Mouse (Mus musculus): ENCODE data around the gene Tnfsf18. TPM values are rescaled to one million over a fixed set of nuclear protein-coding genes. Genes with fewer than 3 reads are reported as not detected.

Tnfsf18 gene
- polyA plus RNA-seq (2012; ENCODE audit: insufficient read depth, insufficient read length, missing spikeins), result not detected in 2 replicates

GRCm38 (mm10) chr1:161494343-161494742 lies at the start of gene Tnfsf18:
TSS of gene Tnfsf18 (plus strand) at chr1:161494655.
- no peak within 1 kb of the TSS for H3K27ac ChIP-seq (replicated peaks; ENCODE audit: low read depth, low read length)
- H3K4me3 ChIP-seq (ENCODE audit: insufficient read depth, low read depth, low read length), result no peak within 1 kb of the TSS
- H3K4me1 ChIP-seq (ENCODE audit: control insufficient read depth, insufficient read depth, insufficient read length, low read length), result peaks cover 5% of the 10 kb centered on the region; the same call in 1 of the 2 replicates

GRCm38 (mm10) chr1:161444858-161445257 lies 49.6 kb upstream of the Tnfsf18 start:
- no peak overlapping the region for H3K4me3 ChIP-seq (ENCODE audit: insufficient read depth, low read depth, low read length)
- H3K27ac ChIP-seq (replicated peaks; ENCODE audit: low read depth, low read length), result no peak overlapping the region
- H3K4me1 ChIP-seq (ENCODE audit: control insufficient read depth, insufficient read depth, insufficient read length, low read length), result peaks cover 5% of the 10 kb centered on the region; the same call in 1 of the 2 replicates

- H3K4me3 ChIP-seq (ENCODE audit: insufficient read depth, low read depth, low read length), result no peak overlapping the region
Measured at GRCm38 (mm10) chr1:161451683-161452245, 42.7 kb upstream of the Tnfsf18 start.

GRCm38 (mm10) chr1:161452250-161452649 lies 42.2 kb upstream of the Tnfsf18 start:
- no peaks in the 10 kb centered on the region for H3K4me1 ChIP-seq (ENCODE audit: control insufficient read depth, insufficient read depth, insufficient read length, low read length)
- H3K27ac ChIP-seq (replicated peaks; ENCODE audit: low read depth, low read length), result no peak overlapping the region
- no peak overlapping the region for H3K4me3 ChIP-seq (ENCODE audit: insufficient read depth, low read depth, low read length)

More at GRCm38 (mm10) chr1:161451683-161452245, 42.7 kb upstream of the Tnfsf18 start:
- H3K4me1 ChIP-seq (ENCODE audit: control insufficient read depth, insufficient read depth, insufficient read length, low read length), result no peaks in the 10 kb centered on the region
- H3K27ac ChIP-seq (replicated peaks; ENCODE audit: low read depth, low read length), result no peak overlapping the region

GRCm38 (mm10) chr1:161463388-161464085 lies 30.9 kb upstream of the Tnfsf18 start:
- H3K27ac ChIP-seq (replicated peaks; ENCODE audit: low read depth, low read length), result peak overlapping the region; percentile 79
- no peak overlapping the region for H3K4me3 ChIP-seq (ENCODE audit: insufficient read depth, low read depth, low read length)
- H3K4me1 ChIP-seq (ENCODE audit: control insufficient read depth, insufficient read depth, insufficient read length, low read length), result peaks cover 3% of the 10 kb centered on the region

GRCm38 (mm10) chr1:161477221-161477620 lies 17.2 kb upstream of the Tnfsf18 start:
- H3K4me1 ChIP-seq (ENCODE audit: control insufficient read depth, insufficient read depth, insufficient read length, low read length), result no peaks in the 10 kb centered on the region
- no peak overlapping the region for H3K27ac ChIP-seq (replicated peaks; ENCODE audit: low read depth, low read length)
- no peak overlapping the region for H3K4me3 ChIP-seq (ENCODE audit: insufficient read depth, low read depth, low read length)

GRCm38 (mm10) chr1:161479854-161480253 lies 14.6 kb upstream of the Tnfsf18 start:
- Histone ChIP-seq H3K4me1 (ENCODE audit: control insufficient read depth, insufficient read depth, insufficient read length, low read length) (no peaks in the 10 kb centered on the region), H3K27ac (replicated peaks; ENCODE audit: low read depth, low read length) (no peak overlapping the region), H3K4me3 (ENCODE audit: insufficient read depth, low read depth, low read length) (no peak overlapping the region)

- Histone ChIP-seq H3K4me1 (ENCODE audit: control insufficient read depth, insufficient read depth, insufficient read length, low read length) (no peaks in the 10 kb centered on the region), H3K27ac (replicated peaks; ENCODE audit: low read depth, low read length) (no peak overlapping the region), H3K4me3 (ENCODE audit: insufficient read depth, low read depth, low read length) (no peak overlapping the region)
Measured at GRCm38 (mm10) chr1:161482211-161482610, 12.2 kb upstream of the Tnfsf18 start.

GRCm38 (mm10) chr1:161487069-161487468 lies 7.4 kb upstream of the Tnfsf18 start:
- H3K4me1 ChIP-seq (ENCODE audit: control insufficient read depth, insufficient read depth, insufficient read length, low read length), result no peaks in the 10 kb centered on the region
- H3K4me3 ChIP-seq (ENCODE audit: insufficient read depth, low read depth, low read length), result no peak overlapping the region
- H3K27ac ChIP-seq (replicated peaks; ENCODE audit: low read depth, low read length), result no peak overlapping the region

- H3K27ac ChIP-seq (replicated peaks; ENCODE audit: low read depth, low read length), result no peak overlapping the region
- no peak overlapping the region for H3K4me3 ChIP-seq (ENCODE audit: insufficient read depth, low read depth, low read length)
- peaks cover 2% of the 10 kb centered on the region; the same call in 1 of the 2 replicates for H3K4me1 ChIP-seq (ENCODE audit: control insufficient read depth, insufficient read depth, insufficient read length, low read length)
Measured at GRCm38 (mm10) chr1:161491766-161492165, 2.7 kb upstream of the Tnfsf18 start.

GRCm38 (mm10) chr1:161496866-161497645 lies 2.6 kb downstream of the Tnfsf18 start:
- H3K4me1 ChIP-seq (ENCODE audit: control insufficient read depth, insufficient read depth, insufficient read length, low read length), result peaks cover 5% of the 10 kb centered on the region; the same call in 1 of the 2 replicates
- H3K4me3 ChIP-seq (ENCODE audit: insufficient read depth, low read depth, low read length), result no peak overlapping the region
- H3K27ac ChIP-seq (replicated peaks; ENCODE audit: low read depth, low read length), result peak overlapping the region; percentile 33; the same call in 1 of the 2 replicates

GRCm38 (mm10) chr1:161500114-161500810 lies 5.8 kb downstream of the Tnfsf18 start:
- Histone ChIP-seq H3K27ac (replicated peaks; ENCODE audit: low read depth, low read length) (peak overlapping the region; percentile 34), H3K4me1 (ENCODE audit: control insufficient read depth, insufficient read depth, insufficient read length, low read length) (peaks cover 3% of the 10 kb centered on the region; the same call in 1 of the 2 replicates), H3K4me3 (ENCODE audit: insufficient read depth, low read depth, low read length) (no peak overlapping the region)

- no peak overlapping the region; the same call in 1 of the 2 replicates for H3K27ac ChIP-seq (replicated peaks; ENCODE audit: low read depth, low read length)
- no peak overlapping the region for H3K4me3 ChIP-seq (ENCODE audit: insufficient read depth, low read depth, low read length)
- H3K4me1 ChIP-seq (ENCODE audit: control insufficient read depth, insufficient read depth, insufficient read length, low read length), result peaks cover 3% of the 10 kb centered on the region; the same call in 1 of the 2 replicates
Measured at GRCm38 (mm10) chr1:161500811-161501146, 6.3 kb downstream of the Tnfsf18 start.

- no peak overlapping the region for H3K27ac ChIP-seq (replicated peaks; ENCODE audit: low read depth, low read length)
- no peaks in the 10 kb centered on the region; the same call in 1 of the 2 replicates for H3K4me1 ChIP-seq (ENCODE audit: control insufficient read depth, insufficient read depth, insufficient read length, low read length)
- no peak overlapping the region for H3K4me3 ChIP-seq (ENCODE audit: insufficient read depth, low read depth, low read length)
Measured at GRCm38 (mm10) chr1:161506317-161506716, 11.9 kb downstream of the Tnfsf18 start.

- Histone ChIP-seq H3K27ac (replicated peaks; ENCODE audit: low read depth, low read length) (peak overlapping the region; percentile 83), H3K4me3 (ENCODE audit: insufficient read depth, low read depth, low read length) (no peak overlapping the region), H3K4me1 (ENCODE audit: control insufficient read depth, insufficient read depth, insufficient read length, low read length) (no peaks in the 10 kb centered on the region; the same call in 1 of the 2 replicates)
Measured at GRCm38 (mm10) chr1:161507623-161508047, 13.2 kb downstream of the Tnfsf18 start.
